Mouse (Mus musculus) testis, adult 2 months (tissue): ENCODE data around the gene Gm20517. TPM values are rescaled to one million over a fixed set of nuclear protein-coding genes. Genes with fewer than 3 reads are reported as not detected.
"Not testable (repeated sequence)": the region's sequence is repeated elsewhere in the genome, so short reads cannot be mapped to it uniquely, and the experiment has no call there.

Experiments
- H3K27ac ChIP-seq: fragments of 200-500 bp; 2 replicates; pipeline ENCODE4 v1.5.1; 2012; ENCODE audit warnings: low read depth, low read length; ENCODE audit not compliant: control insufficient read depth, insufficient read depth
- H3K27me3 ChIP-seq: fragments of 200-500 bp; 2 replicates; pipeline ENCODE4 v1.6.1; 2012; ENCODE audit warnings: mild to moderate bottlenecking, low read length, moderate library complexity; ENCODE audit not compliant: control insufficient read depth, insufficient read depth
- H3K36me3 ChIP-seq: fragments of 200-500 bp; 2 replicates; pipeline ENCODE4 v1.6.1; 2012; ENCODE audit warnings: mild to moderate bottlenecking, low read length; ENCODE audit not compliant: control insufficient read depth, insufficient read depth
- H3K4me1 ChIP-seq: fragments of 200-500 bp; 2 replicates; pipeline ENCODE4 v1.6.1; 2012; ENCODE audit warnings: low read length; ENCODE audit not compliant: control insufficient read depth, insufficient read depth
- H3K4me3 ChIP-seq: fragments of 200-500 bp; 2 replicates; pipeline ENCODE4 v1.5.1; 2012; ENCODE audit warnings: low read depth, mild to moderate bottlenecking, low read length, moderate library complexity, mixed read lengths; ENCODE audit not compliant: control insufficient read depth
- CTCF ChIP-seq: fragments of 200-500 bp; IDR thresholded peaks from 2 replicates; pipeline ENCODE4 v1.5.1; 2012; ENCODE audit warnings: low read depth, mild to moderate bottlenecking, inconsistent platforms, low read length, moderate library complexity; ENCODE audit not compliant: control insufficient read depth, insufficient read depth, insufficient replicate concordance
- POLR2A ChIP-seq: fragments of 200-500 bp; IDR thresholded peaks from 2 replicates; pipeline ENCODE4 v1.6.1; 2012; ENCODE audit warnings: low read depth, mild to moderate bottlenecking, inconsistent platforms, low read length, moderate library complexity; ENCODE audit not compliant: control insufficient read depth
- polyA plus RNA-seq: library from polyadenylated mRNA; depleted of rRNA; stranded (reverse); fragments of >200 nt; gene quantifications from 2 replicates; pipeline ENCODE4 v1.2.3, GENCODE M21; 2012

Gm20517 gene
- polyA plus RNA-seq, 1 experiment, result 20.6 TPM

DNA sequence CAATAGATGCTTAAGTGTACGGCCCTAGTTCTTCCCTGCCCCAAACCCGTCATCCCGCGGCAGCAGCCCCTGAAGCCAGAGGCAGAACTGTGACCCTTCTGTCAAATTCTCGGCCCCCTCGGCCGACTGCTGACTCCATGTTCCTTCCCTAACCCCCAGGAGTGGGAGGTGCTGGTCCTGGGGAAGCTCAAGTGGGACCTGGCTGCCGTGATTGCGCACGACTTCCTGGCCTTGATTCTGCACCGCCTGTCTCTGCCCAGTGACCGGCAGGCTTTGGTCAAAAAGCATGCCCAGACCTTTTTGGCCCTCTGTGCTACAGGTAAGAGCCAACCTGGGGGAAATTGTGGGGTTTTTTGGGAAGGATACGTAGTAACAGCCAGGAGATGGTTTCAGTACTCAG is 14.1 kb upstream of the Gm20517 start:
- H3K36me3 ChIP-seq, result no peaks in the 10 kb centered on the region; the same call in 1 of the 2 replicates
- H3K4me1 ChIP-seq, result peaks cover 29% of the 10 kb centered on the region
- no peak overlapping the region for H3K4me3 ChIP-seq
- no peak overlapping the region for H3K27ac ChIP-seq
- H3K27me3 ChIP-seq, result no peaks in the 10 kb centered on the region
- TF ChIP-seq CTCF (no peak), POLR2A (no peak)

DNA sequence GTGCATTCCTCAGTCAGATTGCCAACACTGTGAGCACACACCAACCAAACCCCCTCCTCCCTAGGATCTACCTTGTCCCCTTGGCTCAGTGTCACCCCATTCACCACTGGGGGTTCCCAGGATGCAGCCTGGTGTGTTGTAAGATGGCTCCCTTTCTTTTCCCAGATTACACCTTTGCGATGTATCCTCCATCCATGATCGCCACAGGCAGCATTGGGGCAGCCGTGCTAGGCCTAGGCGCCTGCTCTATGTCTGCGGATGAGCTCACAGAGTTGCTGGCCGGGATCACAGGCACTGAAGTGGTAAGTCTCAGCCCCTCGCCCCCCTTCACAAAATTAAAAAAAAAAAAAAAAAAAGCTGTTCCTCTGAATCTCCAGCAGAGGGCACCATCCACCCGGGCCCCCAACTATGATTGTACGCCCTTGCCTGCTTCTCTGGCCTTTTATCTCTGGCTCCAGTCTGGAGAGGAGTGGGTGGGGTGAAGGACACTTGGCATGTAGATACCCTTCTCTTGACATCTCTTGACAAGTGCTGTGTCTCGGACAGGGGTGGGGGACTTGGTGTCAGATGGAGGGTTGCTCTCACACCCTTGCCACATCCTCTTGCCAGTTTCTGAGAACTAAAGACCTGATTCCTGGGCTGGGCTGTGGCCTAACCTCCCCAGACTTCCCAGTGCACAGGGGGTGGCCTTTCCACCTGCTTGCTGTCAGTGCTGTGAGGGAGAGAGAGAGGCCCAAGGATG is 13.4 kb upstream of the Gm20517 start:
- no peaks in the 10 kb centered on the region; the same call in 1 of the 2 replicates for H3K36me3 ChIP-seq
- no peak overlapping the region for H3K27ac ChIP-seq
- no peak overlapping the region; the same call in 1 of the 2 replicates for H3K4me3 ChIP-seq
- H3K4me1 ChIP-seq, result peaks cover 25% of the 10 kb centered on the region
- no peak for TF ChIP-seq POLR2A
- no peak for TF ChIP-seq CTCF
- no peaks in the 10 kb centered on the region for H3K27me3 ChIP-seq

DNA sequence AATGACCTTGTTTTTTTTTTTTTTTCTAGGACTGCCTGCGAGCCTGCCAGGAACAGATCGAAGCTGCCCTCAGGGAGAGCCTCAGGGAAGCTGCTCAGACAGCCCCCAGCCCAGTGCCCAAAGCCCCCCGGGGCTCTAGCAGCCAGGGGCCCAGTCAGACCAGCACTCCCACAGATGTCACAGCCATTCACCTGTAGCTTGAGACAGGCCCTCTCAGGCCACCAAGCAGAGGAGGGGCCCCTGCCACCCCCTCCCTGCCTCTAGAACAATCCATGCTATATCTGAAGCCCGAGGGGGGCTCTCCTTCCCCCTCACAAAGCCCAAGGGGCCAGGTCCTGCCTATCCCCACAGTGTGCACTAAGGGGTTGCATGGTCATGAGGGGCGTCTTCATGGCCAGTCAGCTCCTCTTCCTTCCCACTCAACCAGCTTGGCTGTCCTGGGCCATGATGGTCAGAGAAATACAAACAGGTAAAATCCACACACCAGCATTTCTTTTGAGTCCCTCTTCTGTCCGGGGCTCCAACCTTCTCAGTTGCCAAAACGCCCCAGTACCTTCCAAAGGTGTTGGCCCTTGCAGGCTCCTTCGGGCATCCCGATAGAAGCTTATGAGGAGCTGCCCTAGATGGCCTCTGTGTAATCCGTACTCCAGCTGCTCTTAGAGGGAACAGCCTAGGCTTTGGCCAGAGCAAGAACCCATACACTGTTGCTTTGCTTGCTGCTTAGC is 12.6 kb upstream of the Gm20517 start:
- not testable (repeated sequence) for H3K27ac ChIP-seq, H3K27me3 ChIP-seq, H3K4me3 ChIP-seq, H3K36me3 ChIP-seq
- peaks cover 25% of the 10 kb centered on the region for H3K4me1 ChIP-seq

DNA sequence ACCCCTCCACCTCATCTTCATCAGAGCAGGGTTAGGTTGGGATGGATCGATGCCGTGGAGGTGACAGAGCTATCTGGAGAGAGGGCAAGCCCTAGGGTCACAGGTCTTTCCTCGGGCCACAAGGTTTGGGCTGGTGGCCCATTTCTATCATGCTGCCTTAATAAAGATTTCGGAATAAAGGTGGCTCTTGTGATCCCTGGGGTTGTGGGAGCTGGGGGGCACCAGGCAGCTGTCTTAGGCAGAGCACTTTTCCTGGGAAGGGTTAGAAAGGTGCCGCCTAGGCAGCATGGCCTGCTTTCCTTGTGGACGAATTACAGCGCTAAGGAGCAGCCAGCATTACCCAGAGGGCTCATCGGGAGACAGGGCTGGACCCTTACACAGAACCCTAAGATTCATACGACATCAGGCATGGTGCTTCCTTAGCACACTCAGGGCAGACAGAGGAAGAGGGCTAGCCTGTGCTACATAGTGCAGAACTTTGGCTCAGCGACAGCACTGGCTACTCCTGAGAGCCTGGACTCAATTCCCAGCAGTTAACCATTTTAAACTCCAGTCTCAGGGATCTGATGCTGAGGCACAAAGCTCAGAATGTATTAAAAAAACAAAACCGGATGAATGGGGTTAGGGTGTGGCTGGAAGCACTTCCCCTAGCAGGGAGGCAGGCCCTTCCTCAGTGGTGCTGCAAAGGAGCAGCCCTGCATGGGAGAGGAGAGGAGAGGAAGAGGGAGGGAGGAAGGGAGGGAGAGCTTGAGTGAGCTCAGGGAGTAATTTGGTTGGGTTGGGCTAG is 11.7 kb upstream of the Gm20517 start:
- H3K36me3 ChIP-seq, result peaks cover 3% of the 10 kb centered on the region
- H3K27ac ChIP-seq, result no peak overlapping the region
- no peak overlapping the region for H3K4me3 ChIP-seq

DNA sequence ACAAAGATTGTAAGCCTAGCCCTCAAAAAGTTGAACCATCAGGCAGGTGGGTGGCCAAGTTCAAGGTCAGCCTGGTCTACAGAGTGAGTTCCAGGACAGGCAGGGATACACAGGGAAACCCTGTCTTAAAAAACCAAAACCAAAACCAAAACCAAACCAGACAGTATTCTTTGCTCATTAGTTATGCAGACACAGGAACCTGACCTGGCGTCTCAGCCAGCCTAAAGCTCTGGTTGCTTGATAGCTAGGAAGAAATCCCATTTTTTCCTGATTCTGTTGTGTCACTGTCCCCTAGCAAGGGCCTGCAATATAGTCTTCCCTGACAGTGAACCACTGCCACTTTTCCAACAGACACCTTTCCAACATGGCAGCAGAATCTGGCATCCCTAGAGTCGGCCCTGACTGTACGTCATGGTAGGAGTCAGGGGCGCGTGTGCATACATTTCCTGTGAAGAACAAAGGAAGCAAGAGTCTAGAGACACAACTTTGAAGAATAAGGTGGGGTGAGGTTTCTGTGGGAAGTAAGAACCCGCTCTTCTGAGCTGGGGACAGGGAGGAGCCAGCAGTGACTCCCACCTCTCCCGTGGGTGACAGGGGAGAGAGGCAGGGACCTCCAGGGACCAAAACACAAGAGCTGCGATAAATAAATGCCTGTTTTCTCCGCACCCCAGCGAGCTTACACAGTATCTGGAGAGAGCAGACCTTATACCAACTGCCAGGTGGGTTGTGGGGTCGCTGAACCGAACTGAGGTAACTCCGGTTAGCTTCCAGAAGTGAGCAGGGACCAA is 10.6 kb upstream of the Gm20517 start:
- peaks cover 6% of the 10 kb centered on the region for H3K4me1 ChIP-seq
- no peaks in the 10 kb centered on the region for H3K27me3 ChIP-seq
- no peak overlapping the region for H3K4me3 ChIP-seq
- no peak overlapping the region for H3K27ac ChIP-seq
- TF ChIP-seq POLR2A (no peak), CTCF (no peak)
- H3K36me3 ChIP-seq, result peaks cover 6% of the 10 kb centered on the region

More for the DNA sequence above, 11.7 kb upstream of the Gm20517 start:
- no peaks in the 10 kb centered on the region for H3K27me3 ChIP-seq
- peaks cover 16% of the 10 kb centered on the region for H3K4me1 ChIP-seq
- TF ChIP-seq CTCF (no peak), POLR2A (no peak)

DNA sequence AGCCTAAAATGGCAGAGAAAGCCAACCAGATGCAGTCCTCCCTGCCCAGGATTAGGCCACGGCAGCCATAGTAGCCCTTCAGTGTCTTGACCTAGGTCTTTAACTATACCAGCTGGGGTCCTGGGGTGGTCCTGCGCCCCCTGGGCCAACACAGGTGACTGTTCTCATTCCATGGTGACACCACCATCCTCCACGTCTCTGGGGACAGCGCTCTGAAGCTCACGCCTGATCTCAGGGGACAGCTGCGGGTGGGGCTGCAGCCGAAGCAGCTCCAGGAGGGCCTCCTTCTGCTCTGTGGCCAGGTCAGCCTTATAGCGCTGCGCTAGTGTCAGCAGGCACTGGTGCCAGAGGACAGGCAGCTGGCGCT is 10.0 kb upstream of the Gm20517 start:
- TF ChIP-seq CTCF (no peak), POLR2A (no peak)
- Histone ChIP-seq H3K4me1 (peaks cover 6% of the 10 kb centered on the region), H3K27me3 (no peaks in the 10 kb centered on the region), H3K36me3 (peaks cover 6% of the 10 kb centered on the region), H3K27ac (no peak overlapping the region), H3K4me3 (no peak overlapping the region)
